In the genomic region with DNA sequence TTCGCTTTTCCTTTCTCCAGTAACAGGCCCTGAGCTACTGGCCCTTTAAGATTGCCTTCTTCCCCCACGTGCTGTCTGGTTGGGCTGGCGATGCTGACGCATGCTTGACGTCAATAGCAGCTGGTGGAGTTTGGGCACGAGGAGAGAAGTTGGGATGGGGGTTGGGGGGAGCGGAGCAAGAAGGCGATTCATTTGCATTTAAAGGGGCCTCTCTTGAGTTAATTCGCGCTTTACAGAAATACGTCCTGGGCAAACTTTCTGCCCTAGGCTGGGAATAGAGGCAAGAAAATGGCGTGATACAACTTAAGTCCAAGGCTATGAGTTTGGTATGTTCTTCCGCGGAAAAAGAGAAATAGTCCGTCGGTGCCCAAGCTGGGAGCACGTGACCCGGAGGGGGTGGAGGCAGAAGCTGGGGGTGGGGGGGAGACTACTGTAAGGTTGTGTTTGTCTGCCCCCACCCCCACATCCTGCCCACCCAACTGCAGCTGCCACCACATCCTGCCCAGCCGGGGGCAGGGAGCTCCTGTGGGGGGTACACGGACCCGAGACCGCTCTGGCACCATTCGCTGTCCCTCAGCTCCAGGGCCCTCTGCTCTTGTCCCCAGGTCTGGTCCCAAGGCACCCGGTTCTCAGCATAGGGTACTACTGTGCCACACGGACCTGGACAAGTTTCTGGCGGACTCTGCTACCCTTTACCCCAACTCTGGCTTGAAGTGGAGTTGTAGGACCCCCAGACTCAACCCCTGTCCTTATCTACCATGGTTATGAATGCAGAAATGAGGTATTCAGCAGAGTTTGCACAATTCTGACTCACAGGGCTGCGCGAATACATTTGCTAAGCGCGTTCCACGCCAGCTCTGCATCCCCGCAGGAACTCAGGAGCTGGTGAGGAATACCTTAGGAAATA, we compare ENCODE assay signal across 8 mouse cellular contexts. TPM values are rescaled to one million over a fixed set of nuclear protein-coding genes. Genes with fewer than 3 reads are reported as not detected.
DNase-seq lines count a peak whose midpoint lies in the region; ATAC-seq and TF ChIP-seq lines count a peak whose summit lies in the region.

No protein-coding gene starts in this region.

- DNase-seq in 416B (ENCODE audit: low read depth) (peak; percentile 99), liver (peak; percentile 87)
- DNase-seq in heart, embryonic 10.5 days (ENCODE audit: low spot score) = peak; percentile 98
- DNase-seq in spleen, postnatal 4 days (ENCODE audit: low spot score in 2 of 2) = peak; percentile 79 to 87

- no peak for TF ChIP-seq CTCF in bone marrow, adult 2 months (IDR thresholded peaks at IDR 0.05; ENCODE audit: control insufficient read depth, insufficient read depth, low read length)
- no peak for TF ChIP-seq CTCF in embryonic fibroblast, embryonic 13.5 days (IDR thresholded peaks at IDR 0.05; ENCODE audit: borderline replicate concordance, insufficient read depth, low read length)

- no peaks in the 10 kb centered on the region for H3K36me3 ChIP-seq in heart, embryonic 10.5 days
- no peaks in the 10 kb centered on the region for H3K36me3 ChIP-seq in kidney, embryonic 15.5 days

- peak overlapping the region; percentile 39 for H3K4me3 ChIP-seq in bone marrow, adult 2 months (replicated peaks; ENCODE audit: control insufficient read depth, low read depth, low read length)
- peak overlapping the region; percentile 50 for H3K4me3 ChIP-seq in embryonic fibroblast, embryonic 13.5 days (ENCODE audit: insufficient read depth, low read length)
- H3K4me3 ChIP-seq in heart, embryonic 10.5 days = peak overlapping the region; percentile 89
- H3K4me3 ChIP-seq in kidney, embryonic 15.5 days (replicated peaks) = peak overlapping the region; percentile 67

- no peaks in the 10 kb centered on the region for H3K27me3 ChIP-seq in heart, embryonic 10.5 days (ENCODE audit: insufficient read depth, poor library complexity, severe bottlenecking)
- H3K27me3 ChIP-seq in kidney, embryonic 15.5 days = no peaks in the 10 kb centered on the region

- ATAC-seq in kidney, embryonic 15.5 days (replicated peaks; ENCODE audit: low FRiP score) = peak; percentile 75
- peak; percentile 67 for ATAC-seq in monocyte, adult 5-6 weeks (replicated peaks; ENCODE audit: insufficient number of reproducible peaks, low FRiP score, low TSS enrichment, poor library complexity, severe bottlenecking)

- H3K9me3 ChIP-seq in heart, embryonic 10.5 days = no peaks in the 10 kb centered on the region
- H3K9me3 ChIP-seq in kidney, embryonic 15.5 days (replicated peaks) = no peaks in the 10 kb centered on the region

- H3K9ac ChIP-seq in kidney, embryonic 15.5 days = peak overlapping the region; percentile 66

- TF ChIP-seq POLR2A in bone marrow, adult 2 months (IDR thresholded peaks at IDR 0.05; ENCODE audit: borderline replicate concordance, control insufficient read depth, low read depth, low read length) = peak; percentile 82
- TF ChIP-seq POLR2A in embryonic fibroblast, embryonic 13.5 days (IDR thresholded peaks at IDR 0.05; ENCODE audit: low read depth, low read length) = peak; percentile 42; the same call in 1 of the 2 replicates

- H3K4me2 ChIP-seq in kidney, embryonic 15.5 days = peak overlapping the region; percentile 96

- peaks cover 3% of the 10 kb centered on the region; the same call in 1 of the 2 replicates for H3K4me1 ChIP-seq in bone marrow, adult 2 months (ENCODE audit: control insufficient read depth, insufficient read depth, low read length)
- H3K4me1 ChIP-seq in embryonic fibroblast, embryonic 13.5 days (ENCODE audit: control insufficient read depth, insufficient read depth, low read length) = peaks cover 17% of the 10 kb centered on the region
- peaks cover 59% of the 10 kb centered on the region for H3K4me1 ChIP-seq in heart, embryonic 10.5 days
- H3K4me1 ChIP-seq in kidney, embryonic 15.5 days = peaks cover 50% of the 10 kb centered on the region

- under 1% methylated on average over 32 of the region's 32 CpGs for WGBS in bone marrow, adult 2 months
- under 1% methylated on average over 32 of the region's 32 CpGs for WGBS in heart, embryonic 10.5 days
- WGBS in kidney, embryonic 15.5 days = under 1% methylated on average over 32 of the region's 32 CpGs

- peak overlapping the region; percentile 90 for H3K27ac ChIP-seq in bone marrow, adult 2 months (ENCODE audit: control insufficient read depth, insufficient read depth, low read depth, low read length, poor library complexity)
- peak overlapping the region; percentile 98 for H3K27ac ChIP-seq in embryonic fibroblast, embryonic 13.5 days (ENCODE audit: insufficient read depth, low read length)
- H3K27ac ChIP-seq in heart, embryonic 10.5 days = peak overlapping the region; percentile 95
- H3K27ac ChIP-seq in kidney, embryonic 15.5 days = peak overlapping the region; percentile 99

RNA-seq across cellular contexts. Expression of a gene that starts 3.6 kb away (rescaled TPM):
- 39.7 and 64.7 TPM in 2 replicates for polyA plus RNA-seq in bone marrow, adult 2 months (2011; ENCODE audit: insufficient read depth, insufficient read length, low replicate concordance, missing spikeins)
- polyA plus RNA-seq in embryonic fibroblast, embryonic 13.5 days (2011; ENCODE audit: insufficient read length, low read depth, missing spikeins) = 49.1 and 57.0 TPM in 2 replicates
- polyA plus RNA-seq in heart, embryonic 10.5 days (2016; fragmentation: Nextera tagmentation; extraction: Ambion mirVana) = 35.8 and 47.3 TPM in 2 replicates
- 18.5 and 21.5 TPM in 2 replicates for polyA plus RNA-seq in kidney, embryonic 15.5 days (2015; fragmentation: Nextera tagmentation; extraction: Ambion mirVana)
- total RNA-seq in monocyte, adult 5-6 weeks (2017) = 94.8 to 111 TPM (median 99.0 TPM) in 3 replicates

RNA-seq across cellular contexts. Expression of a gene that starts 56.8 kb away (rescaled TPM):
- polyA plus RNA-seq in bone marrow, adult 2 months (2011; ENCODE audit: insufficient read depth, insufficient read length, low replicate concordance, missing spikeins) = 11.5 and 21.5 TPM in 2 replicates
- 14.8 and 20.1 TPM in 2 replicates for polyA plus RNA-seq in embryonic fibroblast, embryonic 13.5 days (2011; ENCODE audit: insufficient read length, low read depth, missing spikeins)
- 22.0 and 27.4 TPM in 2 replicates for polyA plus RNA-seq in heart, embryonic 10.5 days (2016; fragmentation: Nextera tagmentation; extraction: Ambion mirVana)
- polyA plus RNA-seq in kidney, embryonic 15.5 days (2015; fragmentation: Nextera tagmentation; extraction: Ambion mirVana) = 18.5 and 22.1 TPM in 2 replicates
- not detected in 3 replicates for total RNA-seq in monocyte, adult 5-6 weeks (2017)

Comparison
In these comparisons a context has a peak if more than half of its experiments do, and no peak if none do; other contexts are left out.
1. Peak in every context shown above with its lines: DNase-seq, ATAC-seq, H3K4me3 ChIP-seq and H3K27ac ChIP-seq.
2. H3K4me3 ChIP-seq: peak in every context shown above with its lines; median percentile 89 in heart, embryonic 10.5 days; 67 in kidney, embryonic 15.5 days; 50 in embryonic fibroblast, embryonic 13.5 days; 39 in bone marrow, adult 2 months.